Mouse (Mus musculus) thymus, adult 18-20 months (tissue): ENCODE results near the gene Adgrl2.

Experiments
- DNase-seq, 2 experiments: peaks; one replicate each; pipeline ENCODE4 v3.0.0; 2022; ENCODE audit warnings: mixed read lengths in 2 of 2

The Adgrl2 gene

GRCm38 (mm10) chr3:148971893-148972596 is 18.3 kb downstream of the Adgrl2 start:
- no peak for DNase-seq

GRCm38 (mm10) chr3:148964991-148965605 is 25.3 kb downstream of the Adgrl2 start:
- DNase-seq, result no peak

- no peak for DNase-seq
These were observed 26.8 kb downstream of the Adgrl2 start for GRCm38 (mm10) chr3:148963381-148964044.

- no peak for DNase-seq
These were observed 28.7 kb downstream of the Adgrl2 start for GRCm38 (mm10) chr3:148961611-148962010.

GRCm38 (mm10) chr3:148960751-148961289 is 29.5 kb downstream of the Adgrl2 start:
- DNase-seq, result no peak

GRCm38 (mm10) chr3:148960215-148960614 is 30.1 kb downstream of the Adgrl2 start:
- no peak for DNase-seq

- DNase-seq, result no peak
These were observed 30.9 kb downstream of the Adgrl2 start for GRCm38 (mm10) chr3:148959327-148960025.

- no peak for DNase-seq
These were observed 31.6 kb downstream of the Adgrl2 start for GRCm38 (mm10) chr3:148958714-148959113.

GRCm38 (mm10) chr3:148958185-148958584 is 32.2 kb downstream of the Adgrl2 start:
- no peak for DNase-seq

GRCm38 (mm10) chr3:148956887-148957286 is 33.5 kb downstream of the Adgrl2 start:
- DNase-seq, result no peak

GRCm38 (mm10) chr3:148949796-148950195 is 40.6 kb downstream of the Adgrl2 start:
- no peak for DNase-seq

- DNase-seq, result no peak
These were observed 42.5 kb downstream of the Adgrl2 start for GRCm38 (mm10) chr3:148947805-148948405.

GRCm38 (mm10) chr3:148947266-148947665 is 43.1 kb downstream of the Adgrl2 start:
- DNase-seq, result no peak

GRCm38 (mm10) chr3:148945534-148945933 is 44.8 kb downstream of the Adgrl2 start:
- DNase-seq, result no peak

GRCm38 (mm10) chr3:148939457-148939856 is 50.9 kb downstream of the Adgrl2 start:
- DNase-seq, result no peak

GRCm38 (mm10) chr3:148935056-148935455 is 55.3 kb downstream of the Adgrl2 start:
- DNase-seq, result no peak

- DNase-seq, result no peak
These were observed 56.1 kb downstream of the Adgrl2 start for GRCm38 (mm10) chr3:148934279-148934678.

GRCm38 (mm10) chr3:148933160-148933559 is 57.2 kb downstream of the Adgrl2 start:
- no peak for DNase-seq

- DNase-seq, result no peak
These were observed 59.4 kb downstream of the Adgrl2 start for GRCm38 (mm10) chr3:148930913-148931312.

GRCm38 (mm10) chr3:148926330-148926729 is 64.0 kb downstream of the Adgrl2 start:
- no peak for DNase-seq

- no peak for DNase-seq
These were observed 67.7 kb downstream of the Adgrl2 start for GRCm38 (mm10) chr3:148922618-148923095.

- no peak for DNase-seq
These were observed 68.3 kb downstream of the Adgrl2 start for GRCm38 (mm10) chr3:148921966-148922587.
